Mouse (Mus musculus): Measurements from ENCODE around the gene Kmt5c. TPM values are rescaled to one million over a fixed set of nuclear protein-coding genes. Genes with fewer than 3 reads are reported as not detected.

The Kmt5c gene
- polyA plus RNA-seq, 1 experiment, result 67.8 TPM

DNA sequence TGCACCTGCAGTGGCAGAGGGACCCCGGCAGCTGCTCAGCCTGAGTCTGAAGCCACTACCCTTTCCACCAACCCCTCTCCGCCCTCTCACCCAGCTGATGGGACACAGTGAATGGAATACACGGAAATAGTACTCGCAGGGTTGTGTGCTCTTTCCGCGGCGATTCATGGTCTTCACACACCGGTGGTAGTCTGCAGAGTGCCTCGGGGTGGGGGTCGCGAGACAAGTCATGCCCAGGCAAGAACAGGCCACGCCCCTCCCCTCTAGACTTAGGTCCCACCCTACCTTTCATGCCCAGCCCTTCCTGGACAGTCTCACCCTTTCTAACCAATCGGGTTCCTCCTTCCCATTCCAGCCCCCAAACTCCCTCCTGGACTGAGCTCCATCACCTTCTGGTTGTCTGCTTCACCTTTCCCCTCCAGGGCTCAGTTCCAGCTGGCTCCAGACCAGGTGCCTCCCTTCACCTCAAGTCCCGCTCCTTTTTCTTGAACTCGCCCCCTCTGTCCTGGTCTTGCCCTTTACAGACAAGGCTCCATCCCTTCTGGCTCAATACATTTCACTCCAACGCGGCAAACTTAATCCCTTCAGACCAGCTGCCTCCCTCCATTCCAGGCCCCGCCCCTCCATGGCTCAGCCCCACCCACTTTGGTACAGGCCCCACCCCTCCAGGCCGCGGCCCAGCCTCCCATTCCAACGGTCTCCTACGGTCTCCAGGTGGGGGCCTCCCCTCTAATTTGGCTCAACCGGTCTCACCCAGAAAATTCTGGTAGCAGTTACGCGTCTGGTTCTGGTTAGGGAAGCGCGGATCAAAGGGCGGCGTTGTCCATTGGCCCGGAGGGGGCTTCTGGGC is 12.3 kb downstream of the Kmt5c start:
- TF ChIP-seq GATA1 (IDR thresholded peaks at IDR 0.05; ENCODE audit: low read length), result no peak

DNA sequence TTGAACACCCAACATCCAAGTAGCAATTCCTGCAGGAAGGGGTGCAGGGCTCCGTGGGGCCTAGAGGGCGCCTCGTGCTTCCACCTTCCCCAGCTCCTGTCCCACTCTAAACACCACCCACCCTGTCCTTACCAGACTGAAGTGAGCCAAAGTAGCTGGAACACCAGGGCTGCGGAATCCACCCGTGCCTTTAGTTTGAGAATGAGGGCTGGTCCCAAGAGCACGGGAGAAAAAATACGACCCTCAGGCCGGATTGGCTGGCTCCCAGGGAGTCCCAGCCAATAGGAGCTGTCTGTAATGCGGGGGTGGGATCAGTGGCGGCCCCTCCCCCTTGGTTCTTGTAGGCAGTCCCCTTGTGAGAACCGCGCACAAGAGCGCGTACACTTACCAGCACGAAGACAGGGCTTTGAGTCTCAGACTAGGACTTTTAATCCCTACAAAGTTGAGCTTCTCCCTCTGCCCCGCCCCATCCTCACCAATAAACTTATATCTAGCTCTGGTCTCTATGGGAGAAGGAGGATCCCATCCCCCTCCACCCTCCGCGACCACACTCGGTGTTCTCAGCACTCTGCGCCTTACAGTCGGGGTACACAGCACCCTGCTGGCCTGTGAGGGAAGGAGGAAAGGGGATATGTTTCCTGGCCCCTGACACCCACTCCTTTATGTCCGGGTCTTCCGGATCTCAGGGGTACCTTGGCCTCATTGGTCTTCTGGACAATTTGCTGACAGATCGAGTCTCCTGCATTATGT is 13.1 kb downstream of the Kmt5c start, which contains the start of gene Cox6b2:
TSS of gene Cox6b2 (minus strand) at position 274 of the 750 bp plus-strand sequence.
- TF ChIP-seq GATA1 (IDR thresholded peaks at IDR 0.05; ENCODE audit: low read length), result no peak
- no peak for TF ChIP-seq TAL1 (IDR thresholded peaks at IDR 0.05; ENCODE audit: low read length)
- peaks cover 4% of the 10 kb centered on the region for H3K27me3 ChIP-seq (ENCODE audit: control insufficient read depth)
- peaks cover 61% of the 10 kb centered on the region for H3K4me1 ChIP-seq (ENCODE audit: control insufficient read depth)
- peaks cover 15% of the 10 kb centered on the region for H3K9me3 ChIP-seq (ENCODE audit: control insufficient read depth, low read length)
- H3K36me3 ChIP-seq (ENCODE audit: control insufficient read depth), result peaks cover 37% of the 10 kb centered on the region
- H3K4me3 ChIP-seq (replicated peaks), result peak within 1 kb of the TSS; percentile 67

More for the DNA sequence above, 12.3 kb downstream of the Kmt5c start:
- Histone ChIP-seq H3K36me3 (ENCODE audit: control insufficient read depth) (peaks cover 42% of the 10 kb centered on the region), H3K27me3 (ENCODE audit: control insufficient read depth) (no peaks in the 10 kb centered on the region), H3K4me1 (ENCODE audit: control insufficient read depth) (peaks cover 69% of the 10 kb centered on the region), H3K4me3 (replicated peaks) (peak overlapping the region; percentile 67), H3K9me3 (ENCODE audit: control insufficient read depth, low read length) (peaks cover 15% of the 10 kb centered on the region)

- peaks cover 39% of the 10 kb centered on the region for H3K27me3 ChIP-seq (ENCODE audit: control insufficient read depth)
- H3K4me3 ChIP-seq (replicated peaks), result no peak overlapping the region
- peaks cover 15% of the 10 kb centered on the region for H3K9me3 ChIP-seq (ENCODE audit: control insufficient read depth, low read length)
- TF ChIP-seq TAL1 (IDR thresholded peaks at IDR 0.05; ENCODE audit: low read length) (no peak), GATA1 (IDR thresholded peaks at IDR 0.05; ENCODE audit: low read length) (no peak)
- no peaks in the 10 kb centered on the region for H3K36me3 ChIP-seq (ENCODE audit: control insufficient read depth)
- H3K4me1 ChIP-seq (ENCODE audit: control insufficient read depth), result peaks cover 3% of the 10 kb centered on the region; the same call in 1 of the 2 replicates
Measured at GRCm38 (mm10) chr7:4759670-4760069, 19.8 kb downstream of the Kmt5c start.

DNA sequence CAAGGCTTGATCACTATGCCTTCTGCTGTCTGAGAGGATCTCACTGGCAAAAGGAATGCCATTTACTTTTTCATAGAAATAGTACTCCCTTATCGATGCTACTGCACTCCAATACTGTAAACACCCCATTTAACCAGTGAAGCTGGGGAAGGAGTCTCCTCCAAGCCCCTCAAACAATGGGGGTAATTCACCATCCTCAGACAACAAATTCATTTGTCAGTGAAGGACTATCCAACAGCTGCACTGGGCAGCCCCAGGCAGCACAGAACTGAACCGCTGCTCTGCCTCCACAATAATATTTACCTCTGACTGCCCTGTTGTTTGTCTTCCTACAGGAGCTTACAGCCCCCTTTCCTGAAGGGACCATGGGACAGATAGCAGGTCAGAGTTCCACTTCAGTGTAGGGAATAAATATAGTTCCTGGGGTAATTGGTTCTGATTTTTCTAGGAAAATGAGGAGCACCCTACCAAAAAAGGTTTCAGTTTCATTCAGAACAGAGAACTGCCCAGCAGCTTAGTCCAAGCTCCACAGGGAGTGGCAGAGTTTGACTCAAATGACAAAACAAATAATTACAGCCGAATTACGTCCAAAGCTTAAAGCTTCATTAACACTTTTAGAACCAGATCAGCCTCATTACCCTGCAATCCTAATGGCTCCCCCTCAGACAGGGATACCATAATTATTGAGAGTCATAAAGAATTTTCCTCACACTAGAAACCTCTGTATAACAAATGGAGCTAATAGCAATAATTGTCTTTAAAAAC is 25.2 kb downstream of the Kmt5c start:
- TF ChIP-seq GATA1 (IDR thresholded peaks at IDR 0.05; ENCODE audit: low read length) (no peak), TAL1 (IDR thresholded peaks at IDR 0.05; ENCODE audit: low read length) (no peak)
- Histone ChIP-seq H3K9me3 (ENCODE audit: control insufficient read depth, low read length) (no peaks in the 10 kb centered on the region), H3K4me1 (ENCODE audit: control insufficient read depth) (no peaks in the 10 kb centered on the region), H3K4me3 (replicated peaks) (no peak overlapping the region), H3K27me3 (ENCODE audit: control insufficient read depth) (peaks cover 54% of the 10 kb centered on the region), H3K36me3 (ENCODE audit: control insufficient read depth) (no peaks in the 10 kb centered on the region)

DNA sequence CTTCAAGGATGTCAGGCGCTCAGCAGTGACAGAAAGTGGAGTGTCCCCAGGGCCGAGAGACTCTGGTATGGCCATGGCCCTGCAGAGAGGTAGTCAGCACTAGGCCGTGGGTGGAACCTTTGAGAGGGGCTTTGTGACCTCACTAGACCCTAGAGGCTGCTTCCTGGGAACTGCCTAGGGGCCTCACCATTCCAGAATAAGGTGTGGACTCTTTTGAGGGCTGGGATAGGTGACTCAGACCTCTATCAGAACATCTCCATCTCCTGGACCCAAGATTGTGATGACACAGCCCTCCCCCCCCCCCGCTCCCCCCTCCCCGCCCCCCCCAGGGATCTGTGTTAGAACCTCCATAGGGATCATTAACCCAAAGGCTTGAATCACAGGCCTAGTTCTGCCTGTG is 31.3 kb downstream of the Kmt5c start, which contains the start of gene Fam71e2:
TSS of gene Fam71e2 (minus strand) at position 101 of the 400 bp plus-strand sequence.
- peaks cover 50% of the 10 kb centered on the region for H3K27me3 ChIP-seq (ENCODE audit: control insufficient read depth)
- H3K36me3 ChIP-seq (ENCODE audit: control insufficient read depth), result no peaks in the 10 kb centered on the region
- TF ChIP-seq GATA1 (IDR thresholded peaks at IDR 0.05; ENCODE audit: low read length), result no peak
- no peak for TF ChIP-seq TAL1 (IDR thresholded peaks at IDR 0.05; ENCODE audit: low read length)
- H3K4me1 ChIP-seq (ENCODE audit: control insufficient read depth), result no peaks in the 10 kb centered on the region
- H3K9me3 ChIP-seq (ENCODE audit: control insufficient read depth, low read length), result no peaks in the 10 kb centered on the region; the same call in 1 of the 2 replicates
- no peak within 1 kb of the TSS for H3K4me3 ChIP-seq (replicated peaks)

GRCm38 (mm10) chr7:4776131-4776530 is 36.2 kb downstream of the Kmt5c start:
- Histone ChIP-seq H3K27me3 (ENCODE audit: control insufficient read depth) (peaks cover 77% of the 10 kb centered on the region), H3K36me3 (ENCODE audit: control insufficient read depth) (no peaks in the 10 kb centered on the region), H3K4me1 (ENCODE audit: control insufficient read depth) (peaks cover 17% of the 10 kb centered on the region), H3K4me3 (replicated peaks) (no peak overlapping the region), H3K9me3 (ENCODE audit: control insufficient read depth, low read length) (peaks cover 2% of the 10 kb centered on the region; the same call in 1 of the 2 replicates)
- TF ChIP-seq GATA1 (IDR thresholded peaks at IDR 0.05; ENCODE audit: low read length), result no peak

- Histone ChIP-seq H3K4me1 (ENCODE audit: control insufficient read depth) (peaks cover 17% of the 10 kb centered on the region), H3K9me3 (ENCODE audit: control insufficient read depth, low read length) (peaks cover 2% of the 10 kb centered on the region; the same call in 1 of the 2 replicates), H3K27me3 (ENCODE audit: control insufficient read depth) (peaks cover 86% of the 10 kb centered on the region), H3K36me3 (ENCODE audit: control insufficient read depth) (no peaks in the 10 kb centered on the region), H3K4me3 (replicated peaks) (peak overlapping the region; percentile 18)
- no peak for TF ChIP-seq GATA1 (IDR thresholded peaks at IDR 0.05; ENCODE audit: low read length)
- TF ChIP-seq TAL1 (IDR thresholded peaks at IDR 0.05; ENCODE audit: low read length), result no peak
Measured at GRCm38 (mm10) chr7:4776861-4777830, 37.2 kb downstream of the Kmt5c start.

Data from erythroblast, embryonic 14.5 days (primary cell).